Mouse (Mus musculus): ENCODE data around the gene Onecut3.

Gene Onecut3

DNA sequence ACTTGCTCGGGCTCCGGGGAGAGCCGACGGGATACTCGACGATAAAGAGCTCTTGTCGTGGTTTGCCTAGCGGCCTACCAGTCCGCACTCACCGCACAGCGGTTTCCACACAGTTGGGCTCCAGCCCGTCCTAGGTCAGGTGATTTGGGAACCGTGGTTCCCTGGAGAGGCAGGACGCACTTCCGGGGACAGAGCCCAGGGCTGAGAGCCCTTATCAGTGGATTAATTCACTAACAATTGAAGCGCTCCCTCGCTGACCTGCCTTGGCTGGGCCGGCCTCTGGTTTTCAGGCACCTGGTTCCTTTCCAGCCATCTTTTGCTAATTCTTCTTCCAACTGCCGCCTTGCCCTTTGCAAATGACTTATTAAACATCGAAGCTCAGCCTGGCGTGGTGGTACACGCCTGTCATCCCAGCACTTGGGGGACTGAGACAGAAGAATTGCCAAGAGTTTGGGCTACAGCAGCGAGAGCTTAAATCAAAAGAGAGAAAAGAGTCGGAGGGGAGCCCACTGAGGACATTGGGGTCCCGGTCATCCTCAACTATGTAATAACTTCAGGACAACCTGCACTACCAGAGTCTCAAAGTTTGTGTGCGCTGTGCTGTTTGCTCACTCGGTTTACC is 9.1 kb downstream of the Onecut3 start:
- DNase-seq (ENCODE audit: low spot score in 2 of 2), result no peak

DNA sequence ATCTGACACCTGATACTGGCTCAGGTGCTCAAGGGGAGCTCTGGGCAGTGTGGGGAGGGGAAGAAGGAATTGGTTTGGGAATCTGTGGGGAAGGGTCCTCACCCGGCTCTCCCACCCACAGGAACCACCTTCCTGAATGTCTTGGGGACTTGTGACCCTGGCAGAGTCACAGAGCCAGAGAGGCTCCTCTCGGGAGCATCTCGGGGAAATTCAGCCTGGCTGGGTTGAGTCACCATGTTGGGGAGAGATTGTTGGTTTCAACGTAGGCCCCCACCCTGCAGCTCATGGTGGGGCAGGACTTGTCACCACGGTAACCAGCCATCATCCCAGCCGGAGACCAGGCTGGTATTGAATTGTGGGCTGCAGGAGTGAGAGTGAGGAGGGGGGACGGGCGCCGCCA is 10.1 kb downstream of the Onecut3 start:
- no peak for DNase-seq (ENCODE audit: low spot score in 2 of 2)

DNA sequence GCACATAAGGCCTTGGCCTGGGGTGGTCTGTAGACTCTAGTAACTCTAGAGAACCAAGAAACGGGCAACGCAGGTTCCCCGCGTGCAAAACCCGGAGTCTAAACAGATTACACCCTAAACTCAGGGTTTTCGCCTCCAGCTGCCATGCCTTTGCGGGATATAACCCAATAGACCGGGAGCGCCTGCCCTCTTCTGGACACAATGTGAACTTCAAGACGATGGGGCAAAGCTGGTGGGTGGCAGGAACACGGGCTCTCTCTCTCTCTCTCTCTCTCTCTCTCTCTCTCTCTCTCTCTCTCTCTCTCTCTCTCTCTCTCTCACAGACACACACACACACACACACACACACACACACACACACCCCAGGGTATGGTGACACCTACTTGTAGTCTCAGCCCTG is 11.6 kb downstream of the Onecut3 start:
- DNase-seq (ENCODE audit: low spot score in 2 of 2), result peak in 1 of 2 experiments; percentile 42

DNA sequence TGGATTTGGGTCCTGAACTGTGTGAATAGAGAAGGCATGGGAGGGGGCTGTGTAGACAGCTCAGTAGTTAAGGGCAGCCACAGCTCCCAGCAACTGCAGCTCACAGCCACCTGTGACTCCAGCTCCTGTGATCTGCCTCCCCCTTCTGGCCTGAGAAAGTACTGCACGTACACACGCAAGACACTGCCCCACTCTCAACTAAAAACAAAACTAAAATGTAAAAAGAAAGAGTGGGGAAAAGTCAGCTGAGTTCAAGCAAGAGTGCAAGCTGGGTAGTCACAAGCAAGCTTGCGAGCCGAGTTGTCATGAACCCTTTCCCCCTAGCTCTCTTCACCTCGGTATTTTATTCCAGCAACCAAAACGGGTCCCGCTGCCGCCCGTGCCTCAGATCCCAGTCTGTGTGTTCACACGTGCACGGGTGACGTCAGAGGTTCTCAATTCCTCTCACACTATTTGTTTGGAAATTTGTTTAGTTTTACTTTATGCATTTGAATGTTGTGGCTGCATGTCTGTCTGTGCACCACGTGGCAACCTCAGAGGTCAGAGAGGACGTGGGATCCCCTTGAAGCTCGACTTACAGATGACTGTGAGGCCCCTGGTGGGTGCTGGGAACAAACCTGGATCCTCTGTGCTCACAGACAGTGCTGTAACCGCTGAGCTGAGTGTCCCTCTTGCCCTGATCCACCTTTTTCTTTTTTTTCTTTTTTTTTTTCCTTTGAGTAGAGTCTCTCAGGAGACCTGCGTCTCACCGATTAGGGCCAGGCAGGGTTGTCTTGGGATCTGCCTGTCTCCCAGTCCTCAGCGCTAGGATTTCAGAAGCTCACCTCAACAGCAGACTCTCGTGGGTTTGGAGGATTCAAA is 15.0 kb downstream of the Onecut3 start:
- DNase-seq (ENCODE audit: low spot score in 2 of 2), result peak; percentile 30 to 75

DNA sequence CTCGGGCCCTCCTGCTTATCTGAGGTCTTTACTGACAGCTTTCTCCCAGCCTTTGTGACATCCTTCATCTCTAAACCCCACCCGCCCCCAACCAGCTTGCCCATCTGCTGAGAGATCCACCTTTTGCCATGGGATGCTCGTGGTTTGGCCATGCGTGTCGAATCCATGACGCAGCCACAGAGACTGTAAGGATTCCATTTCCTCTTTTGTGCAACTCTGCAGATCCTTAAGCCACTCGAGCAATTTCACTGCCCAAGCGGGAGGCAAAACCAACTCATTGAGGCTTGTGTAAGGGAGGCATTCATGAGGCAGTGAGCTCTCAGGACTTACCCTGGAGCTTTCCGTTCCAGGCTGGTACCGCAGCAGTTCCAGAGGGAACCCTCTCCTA is 15.6 kb downstream of the Onecut3 start:
- no peak for DNase-seq (ENCODE audit: low spot score in 2 of 2)

DNA sequence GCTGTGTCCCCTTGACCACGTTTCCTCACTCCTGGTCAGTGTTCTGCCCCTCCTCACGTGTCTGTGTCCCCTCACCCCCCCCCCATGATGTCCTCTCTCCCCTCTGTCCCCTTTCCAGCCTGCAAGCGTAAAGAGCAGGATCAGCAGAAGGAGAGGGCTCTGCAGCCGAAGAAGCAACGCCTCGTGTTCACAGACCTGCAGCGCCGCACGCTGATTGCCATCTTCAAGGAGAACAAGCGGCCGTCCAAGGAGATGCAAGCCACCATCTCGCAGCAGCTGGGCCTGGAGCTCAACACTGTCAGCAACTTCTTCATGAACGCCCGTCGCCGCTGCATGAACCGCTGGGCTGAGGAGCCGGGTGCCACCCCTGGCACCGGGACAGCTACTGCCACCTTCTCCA is 19.1 kb downstream of the Onecut3 start:
- DNase-seq (ENCODE audit: low spot score in 2 of 2), result no peak

DNA sequence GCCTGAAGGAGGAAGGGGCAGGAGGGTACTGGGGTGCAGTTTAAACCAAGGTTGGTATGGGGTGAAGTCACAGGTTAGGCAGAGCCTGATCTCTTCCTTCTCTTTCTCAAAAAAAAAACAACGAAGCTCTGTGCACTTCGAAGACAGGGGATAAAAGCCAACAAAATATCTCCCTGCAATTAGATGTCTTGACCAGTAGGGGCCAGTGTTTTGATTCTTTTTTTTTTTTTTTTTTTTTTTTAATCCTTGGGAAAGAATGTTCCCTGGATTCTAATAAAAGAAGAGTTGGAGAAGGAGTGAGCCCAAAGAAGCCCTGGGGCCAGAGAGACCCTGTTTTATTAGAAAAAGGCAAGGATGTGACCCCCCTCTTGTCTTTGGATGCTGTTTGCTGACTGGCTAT is 24.7 kb downstream of the Onecut3 start:
- DNase-seq (ENCODE audit: low spot score in 2 of 2), result no peak

DNA sequence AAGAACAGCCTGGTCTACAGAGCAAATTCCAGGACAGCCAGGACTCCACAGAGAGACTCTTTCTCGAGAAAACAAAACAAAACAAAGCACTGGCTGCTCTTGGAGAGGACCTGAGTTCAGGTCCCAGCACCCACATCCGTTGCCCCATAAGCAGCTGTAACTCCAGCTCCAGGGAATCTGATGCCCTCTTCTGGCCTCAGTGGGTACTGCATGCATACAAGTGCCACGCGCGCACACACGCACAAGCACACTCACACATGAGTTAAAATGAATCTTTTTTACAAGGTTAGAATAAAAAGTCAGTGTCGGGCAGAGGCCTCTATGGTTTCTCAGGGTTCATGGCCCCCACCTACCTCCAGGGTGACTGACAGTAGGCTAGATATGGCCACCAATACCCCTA is 28.7 kb downstream of the Onecut3 start:
- no peak for DNase-seq (ENCODE audit: low spot score in 2 of 2)

DNA sequence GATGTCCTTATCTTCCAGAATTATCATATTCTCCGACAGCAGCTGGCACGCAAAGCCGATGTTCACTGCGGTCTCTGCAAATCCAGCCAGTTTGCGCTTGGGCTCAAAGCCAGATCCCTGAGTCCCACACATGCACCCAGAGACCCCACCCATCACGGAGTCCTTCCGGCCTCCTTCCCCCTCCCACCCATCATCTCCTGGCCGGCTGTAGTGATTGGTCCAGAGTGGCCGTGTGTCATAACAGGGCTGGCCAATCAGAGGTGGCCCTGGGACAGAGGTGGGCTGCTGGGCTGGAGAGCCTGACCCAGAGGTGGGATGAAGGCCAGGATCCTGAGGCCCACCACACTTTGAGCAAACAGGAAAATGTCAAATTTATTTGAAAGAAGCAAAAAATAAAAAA is 31.5 kb downstream of the Onecut3 start:
- no peak for DNase-seq (ENCODE audit: low spot score in 2 of 2)

DNA sequence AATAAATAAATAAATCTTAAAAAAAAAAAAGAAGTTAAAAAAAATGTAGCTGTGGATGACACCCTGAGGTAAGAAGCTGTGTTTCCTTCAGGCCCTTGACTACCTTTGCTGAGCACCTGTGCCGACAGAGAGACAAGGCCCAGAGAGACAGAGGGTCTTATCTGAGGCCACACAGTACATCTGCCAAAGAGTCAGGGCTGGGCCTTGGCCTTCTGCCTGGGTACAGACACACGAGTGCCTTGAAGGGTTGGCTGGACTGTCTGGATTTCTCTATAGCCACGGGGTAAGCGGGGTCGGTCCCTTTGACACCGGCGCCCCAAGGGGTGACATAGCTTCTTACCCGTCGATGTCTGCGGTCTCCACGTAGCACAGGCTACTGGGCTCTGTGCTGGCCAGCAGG is 38.1 kb downstream of the Onecut3 start:
- no peak for DNase-seq (ENCODE audit: low spot score in 2 of 2)

DNA sequence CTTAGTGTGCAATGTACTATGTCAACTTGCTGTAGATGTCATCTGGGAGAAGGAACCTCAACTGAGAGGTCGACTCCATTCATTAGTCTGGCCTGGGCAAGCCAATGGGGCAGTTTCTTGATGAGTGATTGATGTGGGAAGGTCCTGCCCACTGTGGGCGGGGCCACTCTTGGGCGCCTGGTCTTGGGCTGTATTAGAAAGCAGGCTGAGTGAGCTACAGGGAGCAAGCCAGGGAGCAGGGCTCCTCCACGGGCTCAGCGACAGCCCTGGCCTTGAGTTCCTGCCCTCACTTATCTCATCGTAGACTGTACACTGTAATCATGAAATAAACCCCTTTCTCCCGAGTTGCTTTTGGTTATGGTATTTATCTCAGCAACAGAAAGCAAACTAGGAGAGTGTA is 39.1 kb downstream of the Onecut3 start:
- DNase-seq (ENCODE audit: low spot score in 2 of 2), result no peak

DNA sequence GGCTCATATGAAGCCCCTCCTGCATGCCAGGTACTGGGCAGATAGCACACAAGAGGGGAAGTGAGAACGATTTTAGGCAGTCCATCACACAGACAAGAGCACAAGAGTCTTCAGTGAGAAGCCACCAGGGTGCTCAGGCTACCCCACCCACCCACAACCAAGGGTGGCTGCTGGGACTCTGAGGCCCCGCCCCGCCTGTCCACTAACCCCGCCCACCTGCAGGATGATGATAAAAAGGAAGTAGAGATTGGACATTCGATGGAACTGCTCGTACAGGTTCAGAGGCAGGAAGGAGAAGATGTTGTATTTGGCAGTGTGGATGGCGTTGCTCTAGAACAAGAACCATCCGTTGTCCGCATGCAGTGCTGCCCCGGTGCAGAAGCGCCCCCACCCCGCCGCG is 40.4 kb downstream of the Onecut3 start:
- no peak for DNase-seq (ENCODE audit: low spot score in 2 of 2)

DNA sequence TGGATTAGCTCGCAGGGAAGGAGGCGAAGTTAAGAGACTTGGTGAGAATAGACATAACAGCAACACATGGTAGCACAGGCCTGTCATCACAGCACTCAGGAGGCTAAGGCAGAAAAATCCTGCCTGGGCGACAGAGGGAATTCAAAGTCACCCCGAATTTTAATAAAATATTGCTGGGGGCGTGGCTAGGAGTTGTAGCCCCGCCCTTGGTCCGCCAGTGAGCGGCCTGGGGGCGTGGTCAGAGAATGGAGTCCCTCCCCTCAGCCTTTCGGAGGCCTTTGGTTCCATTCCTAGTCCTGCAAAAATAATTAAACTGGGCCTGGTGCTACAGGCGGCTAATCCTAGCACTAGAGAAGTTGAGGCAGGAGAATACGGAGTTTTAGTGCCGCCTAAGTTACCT is 41.1 kb downstream of the Onecut3 start:
- DNase-seq (ENCODE audit: low spot score in 2 of 2), result no peak

DNA sequence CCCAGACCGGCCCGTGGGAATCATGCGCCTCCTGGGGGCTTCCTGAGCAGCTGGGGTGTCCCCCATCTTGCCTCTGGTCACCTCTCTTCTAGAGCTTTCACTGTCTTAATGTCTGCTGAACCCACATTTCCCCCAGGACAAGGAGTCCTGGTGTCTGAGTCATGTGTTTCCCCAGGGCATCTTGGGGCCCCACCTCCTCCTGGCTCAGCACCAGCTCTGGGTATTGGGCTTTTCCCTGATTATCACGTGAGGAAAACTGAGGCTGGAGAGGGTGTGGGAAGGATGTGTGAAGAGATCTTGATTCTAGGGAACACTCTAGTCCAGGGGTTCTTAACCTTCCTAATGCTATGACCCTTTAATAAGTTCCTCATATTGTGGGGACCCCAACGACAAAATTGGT is 43.5 kb downstream of the Onecut3 start:
- no peak for DNase-seq (ENCODE audit: low spot score in 2 of 2)

DNA sequence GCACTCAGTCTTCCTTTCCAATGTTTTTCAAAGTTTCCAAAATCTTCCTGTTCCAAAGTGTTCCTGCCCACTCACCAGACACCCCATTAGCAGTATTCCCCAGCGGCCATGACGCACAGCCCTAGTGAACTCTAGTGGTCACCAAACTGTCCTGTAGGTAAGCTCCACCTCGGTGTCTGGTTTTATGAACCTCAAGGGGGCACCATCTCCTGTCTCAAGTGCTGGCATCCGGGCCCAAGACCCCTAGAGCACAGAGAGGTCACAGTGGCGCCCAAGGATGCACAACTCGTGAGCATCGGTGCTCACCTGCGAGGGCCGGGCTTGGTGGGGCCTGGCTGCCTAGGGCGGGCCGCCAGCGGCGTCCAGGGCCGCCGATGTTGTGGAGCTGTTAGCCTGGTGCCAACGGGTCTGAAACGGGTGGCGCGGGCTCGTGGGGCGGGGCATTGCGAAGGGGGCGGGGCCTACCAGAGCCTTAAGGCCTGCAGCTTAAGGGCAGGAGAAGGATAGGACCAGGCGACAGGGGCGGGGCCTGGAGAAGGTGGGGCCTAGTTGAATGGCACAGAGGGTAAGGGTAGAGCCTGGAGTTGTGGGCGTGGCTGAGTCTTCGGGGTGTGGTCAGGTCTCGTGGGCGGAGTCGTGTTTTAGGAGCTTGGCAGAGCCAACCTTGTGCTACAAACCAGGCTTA is 44.2 kb downstream of the Onecut3 start, which contains the start of gene Atp8b3:
Atp8b3 (minus strand) TSS at position 415 of the 685 bp plus-strand sequence.
- peak in 1 of 2 experiments; percentile 39 for DNase-seq (ENCODE audit: low spot score in 2 of 2)

DNA sequence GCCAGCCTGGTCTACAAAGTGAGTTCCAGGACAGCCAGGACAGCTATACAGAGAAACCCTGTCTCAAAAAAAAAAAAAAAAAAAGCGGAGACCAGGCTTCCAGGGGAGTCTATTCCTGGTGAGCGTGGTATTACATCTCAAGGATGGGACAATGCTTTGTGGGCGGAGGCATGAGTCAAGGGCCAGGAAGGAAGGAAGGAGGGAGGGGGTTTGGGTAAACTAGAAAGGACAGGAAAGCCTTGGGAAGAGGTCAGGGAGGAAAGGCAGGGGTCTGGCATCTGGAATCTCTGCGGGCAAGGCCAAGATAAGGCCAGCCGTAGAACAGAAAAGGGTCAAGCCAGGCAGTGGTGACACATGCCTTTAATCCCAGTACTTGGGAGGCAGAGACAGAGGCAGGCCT is 44.9 kb downstream of the Onecut3 start:
- DNase-seq (ENCODE audit: low spot score in 2 of 2), result no peak

DNA sequence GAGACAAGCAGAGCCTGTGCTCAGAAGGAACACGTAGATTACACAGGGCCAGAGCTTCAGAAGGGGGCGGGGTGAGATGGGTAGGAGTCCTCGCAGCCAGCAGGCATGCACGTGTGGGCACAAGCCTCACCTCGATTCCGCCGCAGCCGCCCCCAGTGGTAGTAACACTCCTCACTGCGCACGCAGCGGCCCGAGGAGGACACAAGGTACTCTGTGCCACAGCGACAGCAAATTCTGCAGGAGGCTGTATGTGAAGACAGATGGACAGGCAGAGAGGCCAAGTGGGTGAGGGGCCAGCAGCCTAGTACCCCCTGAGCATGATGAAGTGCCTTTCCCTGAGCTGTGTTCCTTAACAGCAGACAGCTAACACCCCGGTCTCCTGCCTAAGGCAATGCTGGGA is 49.2 kb downstream of the Onecut3 start:
- no peak for DNase-seq (ENCODE audit: low spot score in 2 of 2)

DNA sequence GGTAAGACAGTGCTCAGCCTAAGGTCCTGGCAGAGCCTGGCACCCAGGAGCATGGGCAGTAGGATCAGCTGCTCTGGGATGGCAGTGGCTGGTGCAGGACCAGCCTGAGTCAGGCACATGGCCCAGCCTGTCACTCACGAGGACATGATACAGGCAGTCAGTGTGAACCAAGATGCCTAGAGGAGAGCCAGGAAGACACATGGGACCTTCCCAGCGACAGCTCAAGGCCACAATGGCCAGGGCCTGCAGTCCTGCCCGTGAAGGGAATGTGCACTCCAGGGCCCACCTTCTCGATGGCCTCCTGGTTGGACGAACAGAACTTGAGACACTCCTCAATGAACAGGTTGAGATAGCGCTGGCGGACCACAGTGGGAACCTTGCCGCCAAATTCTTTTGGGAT is 51.0 kb downstream of the Onecut3 start:
- DNase-seq (ENCODE audit: low spot score in 2 of 2), result no peak

DNA sequence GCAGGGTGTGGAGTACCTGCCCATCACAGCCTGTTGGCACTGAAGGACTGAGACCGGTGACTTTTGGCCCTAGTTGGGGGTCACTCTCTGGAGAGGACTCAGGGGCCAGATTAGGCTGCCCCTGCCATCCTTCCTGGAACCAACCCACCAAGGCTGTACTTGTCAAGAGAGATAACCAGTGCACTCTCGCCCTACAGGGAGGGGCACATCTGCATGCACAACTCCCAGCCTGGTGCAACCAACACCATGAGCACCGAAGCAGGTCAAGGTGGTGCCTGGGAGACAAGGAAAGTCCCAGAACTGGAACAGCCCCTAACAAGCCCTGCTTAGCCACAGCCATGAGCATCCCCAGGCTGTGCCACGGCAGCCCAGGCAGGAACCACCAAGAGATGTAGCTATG is 52.3 kb downstream of the Onecut3 start:
- no peak for DNase-seq (ENCODE audit: low spot score in 2 of 2)

DNA sequence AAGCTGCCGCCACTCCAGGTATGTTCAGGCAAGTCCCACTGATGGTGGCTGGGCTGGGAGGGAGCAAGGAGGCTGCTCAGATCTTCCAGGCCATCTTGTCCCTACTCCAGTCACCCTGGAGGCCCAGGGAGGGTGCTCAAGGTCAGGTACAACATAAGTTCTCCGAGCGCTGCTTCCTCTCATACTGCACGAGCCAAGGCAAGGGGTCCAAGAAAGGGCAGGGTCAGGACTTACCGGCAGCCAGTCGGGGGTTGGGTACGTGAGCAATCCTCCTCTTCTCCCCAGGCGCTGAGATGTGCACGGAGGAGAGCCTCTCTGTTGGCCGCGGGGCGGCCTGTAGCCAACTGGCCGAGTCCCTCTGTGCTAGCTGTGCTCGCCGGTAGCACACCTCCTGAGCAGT is 52.9 kb downstream of the Onecut3 start:
- no peak for DNase-seq (ENCODE audit: low spot score in 2 of 2)

DNA sequence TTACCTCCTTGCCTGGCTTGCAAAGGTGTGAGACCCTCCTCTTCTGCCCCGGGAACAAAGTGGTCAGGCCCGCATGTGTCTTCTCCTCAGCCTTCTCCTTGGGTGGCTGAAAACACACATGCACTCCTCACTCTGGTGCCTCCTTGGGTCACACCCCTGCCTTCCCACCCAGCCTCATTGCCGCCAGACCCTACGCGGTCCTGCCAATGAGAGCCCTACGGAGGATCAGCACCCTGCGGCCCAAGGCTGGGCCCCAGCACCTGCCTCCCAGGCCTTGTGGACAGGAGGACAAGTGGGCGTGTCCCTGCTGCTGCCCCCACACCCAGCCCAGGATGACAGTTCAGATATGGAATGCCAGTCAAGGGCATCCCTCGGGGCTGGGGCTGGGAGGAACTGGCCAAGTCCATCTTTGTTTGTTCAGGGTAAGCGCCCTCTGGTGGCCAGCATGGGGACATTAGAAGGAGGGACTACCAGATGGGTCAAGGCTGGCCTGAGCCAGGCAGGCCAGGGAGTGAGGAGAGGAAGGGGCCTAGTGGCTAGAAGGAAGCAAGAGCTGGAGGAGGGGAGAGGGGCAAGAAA is 53.9 kb downstream of the Onecut3 start:
- DNase-seq (ENCODE audit: low spot score in 2 of 2), result peak in 1 of 2 experiments; percentile 36

DNA sequence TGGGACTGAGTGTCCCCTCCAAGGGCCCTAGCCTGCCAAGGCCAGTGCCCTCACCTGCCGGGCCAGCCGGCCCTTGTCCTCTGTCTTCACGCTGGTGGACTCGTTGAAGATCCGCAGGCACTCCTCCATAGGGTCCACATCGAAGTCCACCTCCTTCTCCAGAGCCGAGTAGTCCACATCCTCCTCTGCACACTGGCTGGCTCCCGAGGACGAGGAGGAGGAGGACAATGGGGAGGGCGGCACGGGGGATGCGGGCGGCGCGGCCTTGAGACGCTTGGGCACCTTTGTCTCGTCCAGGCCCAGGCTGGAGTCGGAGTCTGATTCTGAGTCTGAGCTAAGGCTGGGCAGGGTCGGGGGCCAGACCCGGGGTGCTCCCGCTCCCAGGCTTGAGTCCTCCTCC is 54.6 kb downstream of the Onecut3 start:
- DNase-seq (ENCODE audit: low spot score in 2 of 2), result no peak

DNA sequence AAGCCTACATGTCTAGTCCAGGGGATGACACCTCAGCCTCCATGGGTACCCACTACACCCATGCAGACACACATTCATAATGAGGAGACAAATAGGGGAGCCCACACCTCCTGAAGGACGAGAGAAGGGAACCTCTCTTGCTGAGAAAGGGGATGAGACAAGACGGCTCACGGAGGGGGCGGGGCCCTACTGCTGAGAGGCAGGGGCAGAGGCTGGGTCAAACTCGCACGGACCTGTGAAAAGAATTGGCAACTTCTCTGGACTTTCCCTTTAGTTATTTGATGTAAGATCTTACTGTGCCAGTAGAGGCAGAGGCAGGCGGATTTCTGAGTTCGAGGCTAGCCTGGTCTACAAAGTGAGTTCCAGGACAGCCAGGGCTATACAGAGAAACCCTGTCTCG is 57.7 kb downstream of the Onecut3 start:
- no peak for DNase-seq (ENCODE audit: low spot score in 2 of 2)
